Mouse (Mus musculus) Patski (cell line): ENCODE measurements at regions not wholly inside any gene's neighbourhood (a gene's known extent, or its start where the extent isn't known, plus 50 kb on each side); places are given as distances from the start of the nearest gene placed in this dataset.

ENCODE experiments used
- ATAC-seq: fragments of 100-300 bp; one replicate; pipeline ENCODE4 v1.8.0; 2021
- CTCF ChIA-PET: fragments of 350-600 bp; sonication (Branson Sonifier 250); formaldehyde crosslinking; loops from one replicate; lab custom pipeline; 2022; ENCODE audit warnings: inconsistent platforms; lab: Charles Lee
- POLR2A ChIA-PET: fragments of 350-600 bp; sonication (Branson Sonifier 250); formaldehyde crosslinking; loops from one replicate; lab custom pipeline; 2022; ENCODE audit warnings: antibody characterized with exemption, inconsistent platforms; lab: Charles Lee
- DNase-seq: peaks from one replicate; pipeline ENCODE4 v3.0.0-alpha.2; 2011; ENCODE audit warnings: low read depth, low spot score
- H3K27me3 ChIP-seq: fragments of 371-371 bp; one replicate; pipeline ENCODE4 v1.5.1; 2021
- CTCF ChIP-seq: fragments of 100-300 bp; IDR thresholded peaks from one replicate; pipeline ENCODE4 v1.5.1; 2021
- in situ Hi-C: fragments of 300-500 bp; cut with MboI; formaldehyde crosslinking; loops from 3 replicates; pipeline ENCODE4 v1.11.1; 2018; ENCODE audit warnings: low pct_unique_long_range_greater_than_20kb, mixed read lengths

DNA sequence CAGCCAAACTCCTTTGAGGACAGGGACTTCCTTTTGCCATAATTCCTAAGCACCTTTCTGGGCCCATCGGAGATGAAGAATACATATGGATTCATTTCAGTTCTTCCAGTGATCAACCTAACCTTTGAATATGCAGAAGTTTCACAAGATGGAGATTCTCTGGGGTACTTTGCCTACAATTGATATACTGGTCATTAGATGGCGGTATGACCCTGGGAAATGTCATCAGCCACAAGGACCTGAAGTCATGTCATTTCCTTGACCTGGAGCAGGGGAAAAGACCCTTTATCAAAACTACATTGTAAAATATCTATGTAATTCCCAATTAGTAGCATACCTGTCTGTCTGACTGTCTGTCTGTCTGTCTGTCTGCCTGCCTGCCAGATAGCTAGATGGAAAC is 164.0 kb upstream of the Slc24a3 start:
- H3K27me3 ChIP-seq = peaks cover 10% of the 10 kb centered on the region
- ATAC-seq (no peak), DNase-seq (no peak)
- TF ChIP-seq CTCF = peak; percentile 14
- ChIA-PET POLR2A (no interaction called here), CTCF (no interaction called here)
- in situ Hi-C loops = no loop called here

- DNase-seq (no peak), ATAC-seq (no peak)
- in situ Hi-C loops = no loop called here
- H3K27me3 ChIP-seq = peaks cover 7% of the 10 kb centered on the region
- TF ChIP-seq CTCF = peak; percentile 6
- ChIA-PET CTCF (no interaction called here), POLR2A (no interaction called here)
These were observed 156.9 kb upstream of the Slc24a3 start for GRCm38 (mm10) chr2:145010674-145011073.

DNA sequence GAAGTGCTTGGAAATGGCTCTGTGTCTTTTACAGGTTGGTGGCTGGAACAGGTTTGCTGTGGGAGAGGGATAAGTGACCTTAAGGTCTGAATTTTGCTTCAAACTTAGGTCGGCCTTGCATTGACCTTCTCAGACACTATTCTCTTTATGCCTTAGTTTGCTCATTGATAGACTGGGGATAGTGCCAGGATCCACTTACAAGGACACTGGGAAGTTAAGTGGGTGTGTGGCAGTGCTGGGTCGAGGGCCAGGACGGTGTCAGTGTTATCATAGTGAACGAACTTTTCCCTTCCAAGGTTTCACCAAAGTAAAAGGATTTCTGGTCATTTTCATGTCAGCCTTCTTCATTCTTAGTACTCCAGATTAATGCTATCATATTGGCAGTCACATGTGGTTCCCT is 156.3 kb upstream of the Slc24a3 start:
- in situ Hi-C loops = no loop called here
- no peak for TF ChIP-seq CTCF
- DNase-seq (no peak), ATAC-seq (no peak)
- ChIA-PET CTCF (no interaction called here), POLR2A (no interaction called here)
- H3K27me3 ChIP-seq = peaks cover 7% of the 10 kb centered on the region

DNA sequence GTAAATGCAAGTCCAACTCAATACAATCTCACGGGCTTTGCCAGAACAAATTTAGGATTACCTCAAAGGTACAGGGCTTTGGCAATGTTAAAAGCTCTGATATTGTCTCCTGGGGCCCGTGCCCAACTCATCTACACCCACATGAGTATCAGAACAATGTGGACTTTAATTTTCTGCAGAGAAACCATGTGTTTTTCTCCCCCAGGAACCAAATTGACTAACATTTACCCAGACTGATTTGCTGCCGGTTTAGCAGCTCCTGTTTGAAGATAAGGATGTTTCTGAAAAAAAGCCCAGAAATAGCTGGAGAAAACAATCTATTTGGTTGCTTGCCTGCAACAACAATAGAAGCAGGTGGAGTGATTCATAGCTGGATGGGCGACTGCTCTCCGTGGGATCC is 151.6 kb upstream of the Slc24a3 start:
- POLR2A ChIA-PET = interaction anchor here (0.7 kb wide), 1 partner anchor 286 kb away, joined by 3 read pairs; no protein-coding TSS in a partner anchor
- no peak for DNase-seq
- in situ Hi-C loops = no loop called here
- no peak for ATAC-seq
- CTCF ChIA-PET = interaction anchor here (1.7 kb wide), 1 partner anchor 90 kb away, joined by 3 read pairs; no protein-coding TSS in a partner anchor
- H3K27me3 ChIP-seq = no peaks in the 10 kb centered on the region
- TF ChIP-seq CTCF = no peak

- H3K27me3 ChIP-seq = no peaks in the 10 kb centered on the region
- CTCF ChIA-PET = no interaction called here
- in situ Hi-C loops = no loop called here
- POLR2A ChIA-PET = interaction anchor here (0.6 kb wide), 1 partner anchor 1086 kb away, joined by 7 read pairs; no protein-coding TSS in a partner anchor
- DNase-seq (no peak), ATAC-seq (no peak)
- no peak for TF ChIP-seq CTCF
These were observed 150.6 kb upstream of the Slc24a3 start for GRCm38 (mm10) chr2:145016939-145017338.

DNA sequence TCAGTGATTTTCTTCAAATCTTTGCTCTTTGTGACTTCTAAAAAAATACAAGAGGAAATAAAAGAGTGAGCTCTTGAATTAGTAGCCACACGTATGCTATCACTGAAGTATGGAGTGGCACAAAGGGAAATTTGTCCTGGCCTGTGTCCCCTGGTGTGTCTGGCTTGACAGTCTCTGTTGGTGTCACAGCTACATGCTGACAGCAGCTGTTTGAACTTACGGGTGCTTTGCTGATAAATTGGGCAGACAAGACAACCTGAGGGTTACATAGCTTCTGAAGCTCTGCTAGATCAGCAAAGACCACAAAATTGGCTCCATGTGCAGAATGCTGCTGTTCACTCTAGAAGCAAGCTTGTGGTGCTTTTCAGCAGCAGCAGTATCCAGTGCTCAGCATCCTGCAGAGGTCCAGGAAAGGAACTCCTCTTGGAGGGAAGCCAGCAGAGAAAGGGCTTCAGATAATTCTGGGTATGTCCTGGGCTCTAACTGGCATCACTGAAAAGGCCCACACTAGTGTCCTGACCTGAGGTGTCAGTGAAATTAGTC is 149.9 kb upstream of the Slc24a3 start:
- in situ Hi-C loops = no loop called here
- ChIA-PET POLR2A (no interaction called here), CTCF (no interaction called here)
- DNase-seq (no peak), ATAC-seq (no peak)
- no peak for TF ChIP-seq CTCF
- no peaks in the 10 kb centered on the region for H3K27me3 ChIP-seq

DNA sequence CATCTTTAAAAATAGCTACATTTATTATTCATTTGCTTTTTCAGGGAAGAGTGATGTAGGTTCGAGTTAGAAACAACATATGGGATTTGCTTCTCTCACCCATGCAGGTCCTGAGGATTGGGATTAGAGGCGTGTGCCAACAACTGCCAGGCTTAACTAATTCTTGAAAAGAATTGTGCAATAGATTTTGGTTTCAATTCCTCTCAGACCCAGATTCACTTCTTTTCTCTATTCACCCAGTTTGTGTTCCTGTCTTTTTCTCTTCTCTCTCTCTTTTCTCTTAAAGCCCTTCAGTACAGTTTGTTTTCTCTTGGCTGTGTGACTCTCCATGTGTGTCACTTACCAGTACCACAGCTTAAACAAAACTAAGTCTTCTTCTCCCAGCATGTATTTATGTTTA is 119.8 kb upstream of the Slc24a3 start:
- peaks cover 12% of the 10 kb centered on the region for H3K27me3 ChIP-seq
- in situ Hi-C loops = no loop called here
- CTCF ChIA-PET = no interaction called here
- TF ChIP-seq CTCF = no peak
- DNase-seq (no peak), ATAC-seq (no peak)
- POLR2A ChIA-PET = no interaction called here

- no peak for TF ChIP-seq CTCF
- ATAC-seq (no peak), DNase-seq (no peak)
- ChIA-PET CTCF (interaction anchor here (0.6 kb wide), 1 partner anchor 10 kb away, joined by 3 read pairs; no protein-coding TSS in a partner anchor), POLR2A (no interaction called here)
- in situ Hi-C loops = no loop called here
- peaks cover 12% of the 10 kb centered on the region for H3K27me3 ChIP-seq
These were observed 117.7 kb upstream of the Slc24a3 start for GRCm38 (mm10) chr2:145049655-145050376.

- peaks cover 4% of the 10 kb centered on the region for H3K27me3 ChIP-seq
- ATAC-seq (no peak), DNase-seq (no peak)
- POLR2A ChIA-PET = no interaction called here
- in situ Hi-C loops = no loop called here
- CTCF ChIA-PET = no interaction called here
- TF ChIP-seq CTCF = no peak
These were observed 115.1 kb upstream of the Slc24a3 start for GRCm38 (mm10) chr2:145052405-145052804.

DNA sequence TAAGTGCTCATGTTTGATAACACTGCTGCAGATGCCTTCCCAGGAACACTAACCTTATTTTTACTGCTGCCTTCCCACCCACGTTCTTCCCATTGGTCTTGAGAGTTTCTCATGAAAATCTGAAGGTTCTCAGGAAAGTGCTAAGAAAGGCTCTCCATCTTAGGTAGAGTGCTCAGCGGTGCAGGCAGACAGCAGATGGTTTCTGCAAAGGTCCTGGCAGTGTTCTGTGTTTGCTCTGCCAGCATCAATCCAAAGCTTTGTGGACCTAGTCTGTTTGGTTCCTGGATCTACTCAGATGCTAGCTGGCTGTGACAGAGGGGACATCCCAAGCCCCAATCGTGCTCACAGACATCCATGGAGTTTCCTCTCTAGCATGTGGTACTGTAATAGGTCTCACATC is 111.3 kb upstream of the Slc24a3 start:
- ATAC-seq (no peak), DNase-seq (no peak)
- in situ Hi-C loops = no loop called here
- CTCF ChIA-PET = no interaction called here
- POLR2A ChIA-PET = no interaction called here
- peaks cover 3% of the 10 kb centered on the region for H3K27me3 ChIP-seq
- TF ChIP-seq CTCF = no peak

DNA sequence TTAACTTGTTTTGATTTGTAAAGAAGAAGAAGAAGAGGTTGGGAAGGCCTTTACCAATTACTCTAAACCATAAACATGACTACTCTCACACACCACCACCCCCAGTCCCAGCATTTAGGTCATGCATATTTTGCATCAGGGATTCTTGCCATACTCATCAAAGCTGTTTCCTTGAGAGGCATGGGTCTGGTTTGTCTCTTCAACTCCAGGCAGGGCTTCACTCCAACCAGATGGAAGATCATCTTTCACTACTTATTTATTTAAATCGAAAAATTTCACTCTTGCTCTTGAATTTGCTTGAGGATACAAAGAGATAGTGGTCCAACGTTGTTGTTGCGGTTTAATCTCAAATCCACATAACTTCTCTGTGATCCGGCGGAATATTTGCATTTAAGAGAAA is 110.8 kb upstream of the Slc24a3 start:
- H3K27me3 ChIP-seq = peaks cover 3% of the 10 kb centered on the region
- ChIA-PET CTCF (no interaction called here), POLR2A (no interaction called here)
- in situ Hi-C loops = no loop called here
- TF ChIP-seq CTCF = no peak
- no peak for DNase-seq
- ATAC-seq = no peak

- peaks cover 5% of the 10 kb centered on the region for H3K27me3 ChIP-seq
- POLR2A ChIA-PET = no interaction called here
- CTCF ChIA-PET = no interaction called here
- TF ChIP-seq CTCF = no peak
- in situ Hi-C loops = no loop called here
- ATAC-seq (no peak), DNase-seq (no peak)
These were observed 97.6 kb upstream of the Slc24a3 start for GRCm38 (mm10) chr2:145069931-145070330.
